Mouse (Mus musculus) midbrain, postnatal 0 days (tissue): ENCODE results near the gene Blmh. TPM values are rescaled to one million over a fixed set of nuclear protein-coding genes. Genes with fewer than 3 reads are reported as not detected.

ENCODE experiments used
- ATAC-seq: fragments of 200-750 bp; cut with Nextera tagmentation; 2 replicates; pipeline ENCODE4 v1.8.0; 2017; ENCODE audit warnings: moderate number of reproducible peaks, mild to moderate bottlenecking, moderate TSS enrichment, moderate library complexity; ENCODE audit not compliant: low FRiP score
- DNase-seq: peaks from one replicate; pipeline ENCODE4 v3.0.0-alpha.2; 2015; ENCODE audit warnings: low spot score
- H3K27ac ChIP-seq: fragments of 300-500 bp; sonication (generic); 2 replicates; pipeline ENCODE4 v1.5.1; 2014; ENCODE audit warnings: low read depth, mild to moderate bottlenecking, low read length, mixed read lengths
- H3K27me3 ChIP-seq: fragments of 300-500 bp; sonication (generic); 2 replicates; pipeline ENCODE4 v1.6.1; 2014; ENCODE audit warnings: low read length, control low read depth, mixed read lengths; ENCODE audit not compliant: insufficient read depth
- H3K36me3 ChIP-seq: fragments of 300-500 bp; sonication (generic); 2 replicates; pipeline ENCODE4 v1.6.1; 2014; ENCODE audit warnings: low read length, control low read depth, mixed read lengths; ENCODE audit not compliant: insufficient read depth
- H3K4me1 ChIP-seq: fragments of 300-500 bp; sonication (generic); 2 replicates; pipeline ENCODE4 v1.6.1; 2014; ENCODE audit warnings: mild to moderate bottlenecking, control low read depth, antibody characterized with exemption, low read length, mixed read lengths; ENCODE audit not compliant: insufficient read depth
- H3K4me2 ChIP-seq: fragments of 300-500 bp; sonication (generic); 2 replicates; pipeline ENCODE4 v1.6.1; 2014; ENCODE audit warnings: low read depth, mild to moderate bottlenecking, low read length, mixed read lengths; ENCODE audit not compliant: poor library complexity, severe bottlenecking
- H3K4me3 ChIP-seq: fragments of 300-500 bp; sonication (generic); 2 replicates; pipeline ENCODE4 v1.5.1; 2014; ENCODE audit warnings: low read depth, mild to moderate bottlenecking, low read length, moderate library complexity
- H3K9ac ChIP-seq: fragments of 300-500 bp; sonication (generic); replicated peaks from 2 replicates; pipeline ENCODE4 v1.6.1; 2014; ENCODE audit warnings: mild to moderate bottlenecking, low read length, moderate library complexity, mixed read lengths; ENCODE audit not compliant: poor library complexity, severe bottlenecking
- H3K9me3 ChIP-seq: fragments of 300-500 bp; sonication (generic); 2 replicates; pipeline ENCODE4 v1.6.1; 2016; ENCODE audit warnings: low read length, control low read depth
- CTCF ChIP-seq: IDR thresholded peaks from 2 replicates; pipeline ENCODE4 v1.5.1; 2016; ENCODE audit warnings: antibody characterized with exemption, mild to moderate bottlenecking
- WGBS: fragments of 180-500 bp; shearing (Covaris S2); extraction: QIAGEN DNeasy Blood & Tissue Kit; methylation state at CpG from one replicate; pipeline ENCODE4 v1.1.7; 2014; 5-methylcytosine and 5-hydroxymethylcytosine counted together
- polyA plus RNA-seq: library from polyadenylated mRNA; unstranded; fragments of >200 nt; fragmentation: Nextera tagmentation; extraction: Ambion mirVana; gene quantifications from 2 replicates; pipeline ENCODE4 v1.2.1, GENCODE M21; 2015
- total RNA-seq: library from RNA; depleted of rRNA; stranded (reverse); fragments of >200 nt; gene quantifications from 2 replicates; pipeline ENCODE4 v1.2.3, GENCODE M21; 2014; rRNA removed

Gene Blmh
- total and polyA plus RNA-seq, 2 experiments from 2014 or later: 88.5 to 116 TPM

- Histone ChIP-seq H3K9ac (no peak overlapping the region), H3K4me3 (no peak overlapping the region), H3K4me2 (no peak overlapping the region), H3K4me1 (no peaks in the 10 kb centered on the region), H3K27ac (no peak overlapping the region), H3K36me3 (no peaks in the 10 kb centered on the region), H3K27me3 (no peaks in the 10 kb centered on the region), H3K9me3 (no peaks in the 10 kb centered on the region)
- DNase-seq (no peak), ATAC-seq (no peak)
- TF ChIP-seq CTCF: no peak
- WGBS: 74% methylated on average over 14 of the region's 14 CpGs
Observed at GRCm38 (mm10) chr11:77031151-77031934, 106.7 kb downstream of the Blmh start.

Other genes starting within 250 kb of the Blmh start
- 0.27 and 0.76 TPM in 2 replicates for gene Trarg1, start 245.0 kb upstream of the Blmh start, total RNA-seq
- gene Trarg1, start 245.0 kb upstream of the Blmh start, polyA plus RNA-seq: 0.61 and 0.80 TPM in 2 replicates
- gene Gosr1, start 161.2 kb upstream of the Blmh start, total RNA-seq: 30.3 and 30.5 TPM in 2 replicates
- 23.4 and 26.2 TPM in 2 replicates for gene Gosr1, start 161.2 kb upstream of the Blmh start, polyA plus RNA-seq
- 35.8 and 39.0 TPM in 2 replicates for gene Cpd, start 77.8 kb upstream of the Blmh start, total RNA-seq
- 4.2 and 5.3 TPM in 2 replicates for gene Cpd, start 77.8 kb upstream of the Blmh start, polyA plus RNA-seq
- not detected in 2 replicates for gene Tmigd1, start 22.6 kb upstream of the Blmh start, total RNA-seq
- gene Tmigd1, start 22.6 kb upstream of the Blmh start, polyA plus RNA-seq: 0.18 TPM in 1 of 2 replicates, not detected in the other
- gene Slc6a4, start 73.8 kb downstream of the Blmh start, total RNA-seq: 27.6 and 36.0 TPM in 2 replicates
- 9.9 and 10.9 TPM in 2 replicates for gene Slc6a4, start 73.8 kb downstream of the Blmh start, polyA plus RNA-seq
- gene Nsrp1, start 153.6 kb downstream of the Blmh start, total RNA-seq: 2.5 and 3.5 TPM in 2 replicates
- gene Nsrp1, start 153.6 kb downstream of the Blmh start, polyA plus RNA-seq: 53.1 and 55.0 TPM in 2 replicates